Mouse (Mus musculus) heart, adult 18-20 months (tissue): ENCODE measurements around the gene 6030468B19Rik. TPM values are rescaled to one million over a fixed set of nuclear protein-coding genes. Genes with fewer than 3 reads are reported as not detected.
A peak's percentile ranks its signal among the peaks of the same experiment; 100 is the strongest.
"Not testable (repeated sequence)": the region's sequence is repeated elsewhere in the genome, so short reads cannot be mapped to it uniquely, and the experiment has no call there.

Source experiments
- DNase-seq, 2 experiments: peaks; one replicate each; pipeline ENCODE4 v3.0.0; 2021 to 2022; ENCODE audit warnings: mixed read lengths in 1 of 2
- total RNA-seq, 2 experiments: library from RNA; stranded (reverse); gene quantifications; 2 replicates each; pipeline ENCODE4 v1.2.3; 2021

The 6030468B19Rik gene
- total RNA-seq, 2 experiments from 2014 or later: not detected

GRCm38 (mm10) chr11:117806781-117807180, 9.3 kb downstream of the 6030468B19Rik start:
- no peak for DNase-seq

GRCm38 (mm10) chr11:117809407-117810311, 12.2 kb downstream of the 6030468B19Rik start, which contains the start of the genes Gm20708 and Syngr2:
Gene Gm20708 (plus strand): TSS chr11:117809668.
Gene Syngr2 (plus strand): TSS chr11:117809668.
- DNase-seq: peak; percentile 86

- DNase-seq: peak; percentile 92 to 93
Observed at GRCm38 (mm10) chr11:117810401-117811046, 13.1 kb downstream of the 6030468B19Rik start.

GRCm38 (mm10) chr11:117813867-117814266, 16.4 kb downstream of the 6030468B19Rik start:
- DNase-seq: no peak

- DNase-seq: no peak
Observed at GRCm38 (mm10) chr11:117814704-117815366, 17.4 kb downstream of the 6030468B19Rik start.

GRCm38 (mm10) chr11:117815850-117816249, 18.4 kb downstream of the 6030468B19Rik start:
- DNase-seq: not testable (repeated sequence)

- DNase-seq: no peak
Observed at GRCm38 (mm10) chr11:117816389-117816996, 19.0 kb downstream of the 6030468B19Rik start.

- peak; percentile 79 to 85 for DNase-seq
Observed at GRCm38 (mm10) chr11:117819095-117819494, 21.6 kb downstream of the 6030468B19Rik start.

GRCm38 (mm10) chr11:117820173-117820572, 22.7 kb downstream of the 6030468B19Rik start:
- DNase-seq: no peak

- DNase-seq: no peak
Observed at GRCm38 (mm10) chr11:117821868-117822267, 24.4 kb downstream of the 6030468B19Rik start.

GRCm38 (mm10) chr11:117822728-117823241, 25.3 kb downstream of the 6030468B19Rik start:
- DNase-seq: peak; percentile 58 to 65

- DNase-seq: no peak
Observed at GRCm38 (mm10) chr11:117823411-117823810, 26.0 kb downstream of the 6030468B19Rik start.

GRCm38 (mm10) chr11:117824060-117824969, 26.9 kb downstream of the 6030468B19Rik start:
- peak; percentile 89 to 91 for DNase-seq

GRCm38 (mm10) chr11:117825333-117826101, 28.1 kb downstream of the 6030468B19Rik start, which contains the start of the genes Afmid and Tk1:
Gene Afmid (plus strand): TSS chr11:117825924.
Gene Tk1 (minus strand): TSS chr11:117826092.
- peak; percentile 77 to 85 for DNase-seq

GRCm38 (mm10) chr11:117826164-117826563, 28.7 kb downstream of the 6030468B19Rik start:
- DNase-seq: no peak

GRCm38 (mm10) chr11:117826916-117827315, 29.5 kb downstream of the 6030468B19Rik start:
- no peak for DNase-seq

GRCm38 (mm10) chr11:117827386-117827785, 29.9 kb downstream of the 6030468B19Rik start:
- DNase-seq: no peak

GRCm38 (mm10) chr11:117828149-117828887, 30.9 kb downstream of the 6030468B19Rik start:
- DNase-seq: peak in 1 of 2 experiments; percentile 58
